Mouse (Mus musculus) activated CD4-positive, CD25-positive, alpha-beta regulatory T cell, adult 4 months (primary cell): ENCODE data around the gene Spock1. TPM values are rescaled to one million over a fixed set of nuclear protein-coding genes. Genes with fewer than 3 reads are reported as not detected.

Experiments
- ATAC-seq: one replicate; pipeline ENCODE4 v1.8.0; 2017
- polyA plus RNA-seq, 2 experiments: library from polyadenylated mRNA; unstranded; fragments of 100-300 nt; shearing (Covaris generic); gene quantifications; one replicate each; pipeline ENCODE4 v1.2.1; 2017

Gene Spock1
- polyA plus RNA-seq = under 1 TPM in 1 of 2 experiments, not detected in 1; 0.13 TPM

- no peak for ATAC-seq
Measured at GRCm38 (mm10) chr13:57908266-57908582, at the start of gene Spock1. TSS of gene Spock1 (minus strand) at chr13:57908332.

- ATAC-seq = no peak
Measured at GRCm38 (mm10) chr13:57950091-57950490, 42.0 kb upstream of the Spock1 start.

- ATAC-seq = no peak
Measured at GRCm38 (mm10) chr13:57949513-57949912, 41.4 kb upstream of the Spock1 start.

GRCm38 (mm10) chr13:57945197-57945596 lies 37.1 kb upstream of the Spock1 start:
- no peak for ATAC-seq

- ATAC-seq = no peak
Measured at GRCm38 (mm10) chr13:57944434-57944833, 36.3 kb upstream of the Spock1 start.

GRCm38 (mm10) chr13:57943900-57944299 lies 35.8 kb upstream of the Spock1 start:
- ATAC-seq = no peak

- ATAC-seq = no peak
Measured at GRCm38 (mm10) chr13:57937463-57938229, 29.5 kb upstream of the Spock1 start.

GRCm38 (mm10) chr13:57931998-57932397 lies 23.9 kb upstream of the Spock1 start:
- ATAC-seq = no peak

- no peak for ATAC-seq
Measured at GRCm38 (mm10) chr13:57931376-57931775, 23.2 kb upstream of the Spock1 start.

GRCm38 (mm10) chr13:57930720-57931119 lies 22.6 kb upstream of the Spock1 start:
- ATAC-seq = no peak

GRCm38 (mm10) chr13:57930283-57930682 lies 22.2 kb upstream of the Spock1 start:
- no peak for ATAC-seq

GRCm38 (mm10) chr13:57919947-57920346 lies 11.8 kb upstream of the Spock1 start:
- ATAC-seq = no peak

GRCm38 (mm10) chr13:57911171-57911570 lies 3.0 kb upstream of the Spock1 start:
- ATAC-seq = no peak

- no peak for ATAC-seq
Measured at GRCm38 (mm10) chr13:57907428-57908265, 485 bp downstream of the Spock1 start.

- ATAC-seq = no peak
Measured at GRCm38 (mm10) chr13:57894597-57894996, 13.5 kb downstream of the Spock1 start.

GRCm38 (mm10) chr13:57889708-57890107 lies 18.4 kb downstream of the Spock1 start:
- no peak for ATAC-seq

- ATAC-seq = no peak
Measured at GRCm38 (mm10) chr13:57889050-57889449, 19.1 kb downstream of the Spock1 start.

- no peak for ATAC-seq
Measured at GRCm38 (mm10) chr13:57879817-57880216, 28.3 kb downstream of the Spock1 start.

GRCm38 (mm10) chr13:57878797-57879196 lies 29.3 kb downstream of the Spock1 start:
- no peak for ATAC-seq

GRCm38 (mm10) chr13:57877782-57878181 lies 30.4 kb downstream of the Spock1 start:
- no peak for ATAC-seq

- no peak for ATAC-seq
Measured at GRCm38 (mm10) chr13:57876966-57877365, 31.2 kb downstream of the Spock1 start.

- no peak for ATAC-seq
Measured at GRCm38 (mm10) chr13:57870058-57870457, 38.1 kb downstream of the Spock1 start.

GRCm38 (mm10) chr13:57867586-57867985 lies 40.5 kb downstream of the Spock1 start:
- ATAC-seq = no peak

GRCm38 (mm10) chr13:57865029-57865428 lies 43.1 kb downstream of the Spock1 start:
- no peak for ATAC-seq
